Mouse (Mus musculus): ENCODE results near the gene Serf2. TPM values are rescaled to one million over a fixed set of nuclear protein-coding genes. Genes with fewer than 3 reads are reported as not detected.

The Serf2 gene
- total RNA-seq (2014; fragmentation: Nextera tagmentation) (530 and 577 TPM in 2 replicates), total RNA-seq (2017) (211 and 218 TPM in 2 replicates)

DNA sequence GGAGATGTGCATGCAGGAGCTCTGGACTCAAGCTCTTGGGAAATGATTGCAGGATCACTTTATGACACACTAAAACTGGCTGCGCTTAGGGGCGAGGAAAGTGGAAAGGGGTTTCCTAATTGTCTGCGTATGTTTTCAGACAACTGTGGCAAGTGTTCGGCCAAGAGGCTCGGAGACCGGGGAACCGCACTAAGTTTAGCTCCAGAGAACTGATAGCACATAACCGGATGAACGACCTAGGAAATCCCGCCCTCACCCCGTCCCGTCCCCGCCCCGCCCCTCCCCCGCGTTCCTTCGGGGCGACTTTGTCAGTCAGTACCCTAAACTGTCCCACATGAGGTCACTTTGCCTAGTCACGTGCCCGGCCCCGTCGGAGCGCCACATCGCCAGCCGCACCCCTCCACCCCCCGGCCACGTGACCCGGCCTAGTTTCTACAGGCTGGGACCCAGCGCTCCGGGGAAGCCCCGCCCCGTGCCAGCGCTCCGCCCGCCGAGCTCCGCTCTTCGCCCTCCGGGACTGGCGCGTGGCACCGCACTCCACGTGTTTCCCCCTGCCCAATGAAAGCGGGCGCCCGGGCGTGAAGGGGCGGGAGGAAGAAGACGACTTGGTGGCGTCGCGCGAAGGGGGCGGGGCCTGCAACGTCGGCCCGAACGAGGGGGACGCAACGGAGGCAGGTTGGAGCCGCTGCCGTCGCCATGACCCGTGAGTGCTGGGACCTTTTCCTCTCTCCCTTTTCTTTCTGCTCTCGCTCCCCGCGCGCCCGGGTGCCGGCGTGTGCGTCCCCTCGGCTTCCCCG lies at the start of gene Serf2:
Gene Serf2 (plus strand): TSS at position 457 of the 797 bp plus-strand sequence.
- peak; percentile 81 for ATAC-seq (replicated peaks; ENCODE audit: poor library complexity, severe bottlenecking)

- no peak for ATAC-seq (replicated peaks; ENCODE audit: poor library complexity, severe bottlenecking)
These were observed 45.7 kb upstream of the Serf2 start for GRCm38 (mm10) chr2:121403296-121403695.

- ATAC-seq (replicated peaks; ENCODE audit: poor library complexity, severe bottlenecking), result peak; percentile 72
These were observed 40.8 kb upstream of the Serf2 start for GRCm38 (mm10) chr2:121408160-121408559.

DNA sequence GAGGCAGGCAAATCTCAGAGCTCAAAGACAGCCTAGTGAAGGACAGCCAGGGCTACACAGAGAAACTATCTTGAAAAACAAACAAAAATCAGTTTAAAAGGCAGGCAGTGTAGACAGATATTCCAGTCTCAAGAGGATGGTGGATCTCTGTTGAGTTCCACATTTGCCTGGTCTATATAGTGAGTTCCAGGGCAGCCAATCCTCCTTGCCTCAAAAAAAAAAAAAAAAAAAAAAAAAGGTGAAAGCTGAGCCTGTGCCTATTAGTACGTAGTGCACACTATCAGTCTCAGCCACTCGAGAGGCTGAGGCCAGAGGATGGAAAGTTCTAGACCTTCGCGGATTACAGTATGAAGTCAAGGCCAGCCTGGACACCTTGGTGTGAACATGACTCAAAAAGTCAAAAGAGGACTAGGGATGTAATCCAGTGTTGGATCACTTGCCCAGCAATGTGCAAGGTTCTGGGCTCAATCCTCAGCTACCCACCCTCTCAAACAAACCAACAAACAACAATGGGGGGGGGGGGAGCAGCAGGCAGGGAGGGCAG lies 36.1 kb upstream of the Serf2 start:
- no peak for ATAC-seq (replicated peaks; ENCODE audit: poor library complexity, severe bottlenecking)

DNA sequence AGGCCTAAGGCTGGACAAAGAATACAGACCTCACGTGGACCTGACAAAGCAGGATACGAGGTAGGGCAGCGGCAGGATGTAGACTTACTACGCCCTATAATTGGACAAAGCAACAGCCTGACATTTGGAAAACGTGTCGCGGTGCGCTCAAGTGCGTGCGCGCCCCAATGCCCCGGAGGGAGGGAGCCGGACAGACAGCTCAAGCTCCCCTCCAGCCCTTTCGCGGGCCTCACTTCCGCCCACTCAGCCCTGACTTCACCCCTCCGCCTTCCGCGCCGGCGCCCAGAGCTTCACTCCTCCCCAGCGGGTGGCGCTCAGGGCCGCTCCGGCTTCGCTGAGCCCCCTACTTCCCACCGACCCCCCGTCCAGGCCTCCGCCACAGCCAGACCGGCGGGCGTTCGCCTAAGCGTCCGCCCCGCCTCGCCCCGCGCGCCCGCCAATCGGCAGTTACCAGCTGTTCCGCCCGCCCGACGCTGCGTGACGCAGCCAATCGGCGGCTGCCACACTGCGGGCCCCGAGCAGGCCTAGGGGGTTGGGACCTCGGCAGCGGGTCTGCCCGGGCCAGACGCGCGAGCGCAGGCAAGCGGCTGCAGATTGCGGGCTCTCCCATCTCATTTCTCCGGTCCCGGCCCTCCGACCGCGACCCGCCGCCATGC lies 35.5 kb upstream of the Serf2 start, which contains the start of the genes Pdia3 and Catsper2:
Gene Pdia3 (plus strand): TSS at position 389 of the 656 bp plus-strand sequence.
Gene Catsper2 (minus strand): TSS at position 406 of the 656 bp plus-strand sequence.
- ATAC-seq (replicated peaks; ENCODE audit: poor library complexity, severe bottlenecking), result peak; percentile 88

GRCm38 (mm10) chr2:121414139-121414685 lies 34.8 kb upstream of the Serf2 start:
- peak; percentile 23 for ATAC-seq (replicated peaks; ENCODE audit: poor library complexity, severe bottlenecking)

DNA sequence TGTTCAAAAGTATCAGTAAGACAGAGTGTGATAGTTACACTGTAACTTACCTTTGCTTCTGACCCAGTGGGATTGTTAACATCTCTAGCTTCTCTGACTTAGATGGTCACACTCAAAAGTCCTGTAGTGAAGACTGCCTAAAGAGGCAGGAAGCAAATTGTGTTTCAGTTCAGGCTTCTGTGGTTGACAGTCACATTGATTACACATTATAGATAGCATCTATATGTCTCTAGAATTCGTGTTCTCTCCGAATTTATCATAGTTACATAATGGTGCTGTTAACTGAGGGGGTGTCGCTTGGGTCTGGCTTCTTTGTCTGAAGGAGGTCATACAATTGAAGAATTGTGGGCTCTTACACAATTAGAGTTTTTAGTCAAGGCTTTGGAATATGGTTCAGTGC lies 33.9 kb upstream of the Serf2 start:
- no peak for ATAC-seq (replicated peaks; ENCODE audit: poor library complexity, severe bottlenecking)

GRCm38 (mm10) chr2:121415591-121415990 lies 33.4 kb upstream of the Serf2 start:
- no peak for ATAC-seq (replicated peaks; ENCODE audit: poor library complexity, severe bottlenecking)

DNA sequence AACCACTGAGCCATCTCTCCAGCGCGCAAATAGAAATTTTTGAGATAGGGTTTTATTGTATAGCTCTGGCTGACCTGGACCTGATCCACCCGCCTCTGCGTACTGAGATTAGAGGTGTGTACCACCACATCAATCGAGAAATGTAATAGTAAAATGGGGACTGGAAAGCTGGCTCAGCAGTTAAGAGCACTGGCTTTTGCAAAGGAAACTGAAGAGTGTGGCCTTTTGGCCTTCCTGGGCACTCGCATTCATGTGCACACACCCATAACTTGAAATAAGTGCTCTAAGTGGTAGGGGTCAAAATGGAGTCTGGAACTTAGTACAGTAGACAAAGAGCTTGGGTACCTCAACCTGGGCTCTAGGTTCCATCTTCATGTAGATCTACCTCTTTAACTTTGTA lies 32.6 kb upstream of the Serf2 start:
- no peak for ATAC-seq (replicated peaks; ENCODE audit: poor library complexity, severe bottlenecking)

DNA sequence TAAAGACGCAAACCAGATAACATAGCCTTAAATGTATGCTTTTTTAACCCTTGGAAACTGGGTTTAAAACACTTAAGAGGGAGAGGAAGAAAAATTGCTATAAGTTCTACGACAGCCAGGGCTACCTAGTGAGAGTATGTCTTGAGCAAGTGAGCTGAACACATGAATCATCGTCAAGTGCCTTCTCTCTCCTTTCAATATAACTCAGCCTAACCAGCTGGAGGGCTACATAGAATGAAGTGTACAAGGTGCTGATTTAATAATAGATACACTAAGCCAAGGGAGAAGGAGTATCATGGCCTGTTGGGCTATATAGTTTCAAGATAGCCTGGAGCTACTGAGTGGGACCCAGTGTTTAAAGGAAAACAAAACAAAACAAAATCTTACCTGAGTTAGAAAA lies 30.5 kb upstream of the Serf2 start:
- ATAC-seq (replicated peaks; ENCODE audit: poor library complexity, severe bottlenecking), result no peak

DNA sequence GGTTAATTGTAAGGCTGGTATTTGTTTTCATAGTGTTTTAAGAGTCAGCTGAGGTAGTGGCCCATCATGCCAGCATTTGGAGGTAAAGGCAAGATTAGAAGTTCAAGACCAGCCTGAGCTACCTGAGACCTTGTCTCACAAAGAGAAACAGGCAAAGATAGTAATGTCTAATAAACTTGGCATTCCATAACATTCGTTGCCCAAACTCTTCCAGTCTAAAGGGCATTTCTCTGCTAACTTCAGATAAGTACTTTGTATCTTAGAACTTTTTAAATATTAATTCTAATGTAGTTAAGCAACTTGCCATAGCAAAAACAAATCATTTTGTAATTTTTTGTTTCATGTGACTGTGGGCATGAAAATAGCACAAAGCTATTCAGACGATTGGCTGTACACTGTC lies 25.8 kb upstream of the Serf2 start:
- ATAC-seq (replicated peaks; ENCODE audit: poor library complexity, severe bottlenecking), result no peak

GRCm38 (mm10) chr2:121425890-121426289 lies 23.1 kb upstream of the Serf2 start:
- no peak for ATAC-seq (replicated peaks; ENCODE audit: poor library complexity, severe bottlenecking)

GRCm38 (mm10) chr2:121434854-121435253 lies 14.1 kb upstream of the Serf2 start:
- peak; percentile 55; the same call in 1 of the 2 replicates for ATAC-seq (replicated peaks; ENCODE audit: poor library complexity, severe bottlenecking)

GRCm38 (mm10) chr2:121439746-121440145 lies 9.2 kb upstream of the Serf2 start:
- no peak for ATAC-seq (replicated peaks; ENCODE audit: poor library complexity, severe bottlenecking)

- no peak for ATAC-seq (replicated peaks; ENCODE audit: poor library complexity, severe bottlenecking)
These were observed 8.0 kb upstream of the Serf2 start for GRCm38 (mm10) chr2:121440834-121441605.

- ATAC-seq (replicated peaks; ENCODE audit: poor library complexity, severe bottlenecking), result peak; percentile 9; the same call in 1 of the 2 replicates
These were observed 7.2 kb upstream of the Serf2 start for GRCm38 (mm10) chr2:121441800-121442199.

DNA sequence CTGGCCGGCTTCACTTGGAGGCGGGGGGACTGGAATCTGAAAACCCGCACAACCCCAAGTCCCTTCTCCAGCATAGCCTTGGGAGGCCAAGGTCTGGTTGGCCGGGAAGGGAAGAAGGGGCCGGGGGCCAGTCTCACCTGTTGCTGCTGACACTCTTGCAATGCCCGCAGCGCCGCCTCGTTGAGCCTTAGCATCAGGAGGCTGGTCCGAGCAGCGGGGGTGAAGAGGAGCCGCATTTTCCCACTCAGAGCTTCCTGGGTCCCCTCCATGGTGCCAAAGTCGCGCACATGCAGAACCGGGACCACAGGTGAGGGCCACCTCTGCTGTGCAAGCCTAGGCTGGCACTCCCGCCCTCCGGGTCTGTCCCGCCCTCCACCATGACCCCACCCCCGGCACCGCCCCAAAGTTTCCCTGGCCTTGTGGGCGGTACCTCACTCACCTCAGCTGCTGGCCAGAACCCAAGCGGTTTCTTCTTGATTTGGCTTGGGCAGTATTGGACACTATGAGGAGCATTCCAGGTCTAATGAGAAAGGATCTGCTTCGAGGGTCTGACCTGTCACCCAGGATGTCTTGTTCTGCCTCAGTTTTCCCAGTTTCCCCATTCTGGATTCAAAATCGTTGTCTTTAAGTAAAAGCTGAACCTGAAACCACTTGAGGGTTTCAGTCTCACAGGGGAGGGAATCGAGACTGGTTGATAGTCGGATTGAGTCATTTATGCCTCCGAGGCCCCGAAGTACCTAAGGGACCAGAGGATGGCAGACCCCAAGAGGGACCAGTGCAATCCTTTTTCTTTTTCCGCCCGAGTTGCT lies 6.5 kb upstream of the Serf2 start:
- ATAC-seq (replicated peaks; ENCODE audit: poor library complexity, severe bottlenecking), result peak; percentile 76

- no peak for ATAC-seq (replicated peaks; ENCODE audit: poor library complexity, severe bottlenecking)
These were observed 6.0 kb upstream of the Serf2 start for GRCm38 (mm10) chr2:121443068-121443349.

DNA sequence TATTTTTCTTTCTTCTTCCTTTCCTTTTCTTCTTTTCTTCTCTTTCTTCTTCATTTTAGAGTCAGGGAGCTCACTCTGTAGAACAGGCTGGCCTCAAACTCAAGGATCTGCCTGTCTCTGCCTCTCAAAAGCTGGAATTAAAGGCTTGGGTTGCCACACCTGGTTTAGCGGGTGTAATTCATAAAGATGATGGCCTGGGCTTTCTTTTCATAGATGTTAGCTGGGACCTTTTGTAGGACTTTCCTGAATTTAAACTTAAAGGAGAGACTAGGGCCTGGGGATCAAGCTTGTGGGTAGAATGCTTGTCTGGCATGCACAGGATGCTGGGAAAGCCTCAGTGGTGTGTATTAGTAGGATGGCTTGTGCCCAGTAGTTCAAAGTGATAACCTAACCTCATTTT lies 4.8 kb upstream of the Serf2 start, which contains the start of gene Ell3:
Gene Ell3 (minus strand): TSS at position 101 of the 400 bp plus-strand sequence.
- no peak for ATAC-seq (replicated peaks; ENCODE audit: poor library complexity, severe bottlenecking)

Measured in granulocyte monocyte progenitor cell, adult 5-6 weeks (primary cell).